Mouse (Mus musculus): ENCODE measurements at regions not wholly inside any gene's neighbourhood (a gene's known extent, or its start where the extent isn't known, plus 50 kb on each side); places are given as distances from the start of the nearest gene placed in this dataset.

GRCm38 (mm10) chr11:35049663-35050215, 71.3 kb upstream of the Slit3 start:
- no peak for TF ChIP-seq CTCF (IDR thresholded peaks at IDR 0.05; ENCODE audit: low read depth)
- TF ChIP-seq EP300 (IDR thresholded peaks at IDR 0.05; ENCODE audit: low read depth) = no peak
